In genomic region chr2:163203635-163204547, GRCm38 (mm10) we compare ENCODE assay signal across 8 mouse cellular contexts. TPM values are rescaled to one million over a fixed set of nuclear protein-coding genes. Genes with fewer than 3 reads are reported as not detected.
DNase-seq lines count a peak whose midpoint lies in the region; ATAC-seq and TF ChIP-seq lines count a peak whose summit lies in the region.

No protein-coding gene starts in this region.

- no peak for TF ChIP-seq POLR2A in ES-Bruce4 (IDR thresholded peaks at IDR 0.05; ENCODE audit: insufficient read depth, low read length)

- H3K4me3 ChIP-seq in gastrocnemius, adult 2 months = peak overlapping the region; percentile 72
- peak overlapping the region; percentile 53 for H3K4me3 ChIP-seq in ES-Bruce4 (ENCODE audit: low read depth, low read length)
- peak overlapping the region; percentile 50 for H3K4me3 ChIP-seq in embryonic facial prominence, embryonic 13.5 days
- H3K4me3 ChIP-seq in hindbrain, embryonic 13.5 days = peak overlapping the region; percentile 57

- peaks cover 13% of the 10 kb centered on the region for H3K27me3 ChIP-seq in ES-Bruce4 (ENCODE audit: control insufficient read depth, insufficient read depth, low read length, poor library complexity, severe bottlenecking)
- peaks cover 68% of the 10 kb centered on the region for H3K27me3 ChIP-seq in embryonic facial prominence, embryonic 13.5 days
- H3K27me3 ChIP-seq in hindbrain, embryonic 13.5 days = peaks cover 56% of the 10 kb centered on the region

- no peak for TF ChIP-seq CTCF in gastrocnemius, adult 2 months (IDR thresholded peaks at IDR 0.05)
- no peak for TF ChIP-seq CTCF in ES-Bruce4 (IDR thresholded peaks at IDR 0.05; ENCODE audit: low read depth, low read length)

- intact Hi-C loops in gastrocnemius, adult 2 months (cut with DNase I) = loop anchor here (10.0 kb wide), 1 partner anchor 111 kb away; no protein-coding TSS in a partner anchor

- peak overlapping the region; percentile 25; the same call in 1 of the 2 replicates for H3K9ac ChIP-seq in ES-Bruce4 (ENCODE audit: low read depth, poor library complexity, severe bottlenecking)
- H3K9ac ChIP-seq in embryonic facial prominence, embryonic 13.5 days = peak overlapping the region; percentile 66
- H3K9ac ChIP-seq in hindbrain, embryonic 13.5 days = peak overlapping the region; percentile 76

- H3K36me3 ChIP-seq in ES-Bruce4 (ENCODE audit: control insufficient read depth, insufficient read depth, low read length, poor library complexity, severe bottlenecking) = no peaks in the 10 kb centered on the region
- no peaks in the 10 kb centered on the region for H3K36me3 ChIP-seq in embryonic facial prominence, embryonic 13.5 days
- no peaks in the 10 kb centered on the region for H3K36me3 ChIP-seq in hindbrain, embryonic 13.5 days

- peak overlapping the region; percentile 86 for H3K4me2 ChIP-seq in embryonic facial prominence, embryonic 13.5 days
- peak overlapping the region; percentile 70 for H3K4me2 ChIP-seq in hindbrain, embryonic 13.5 days

- H3K9me3 ChIP-seq in ES-Bruce4 (replicated peaks; ENCODE audit: control insufficient read depth, insufficient read depth, low read length, poor library complexity, severe bottlenecking) = no peaks in the 10 kb centered on the region
- H3K9me3 ChIP-seq in embryonic facial prominence, embryonic 13.5 days = no peaks in the 10 kb centered on the region
- 0 out of 2 replicates have a peak, but pooled peaks cover 10% of the 10 kb centered on the region for H3K9me3 ChIP-seq in hindbrain, embryonic 13.5 days

- H3K27ac ChIP-seq in gastrocnemius, adult 2 months = no peak overlapping the region
- H3K27ac ChIP-seq in ES-Bruce4 (ENCODE audit: insufficient read depth, low read length) = no peak overlapping the region
- H3K27ac ChIP-seq in embryonic facial prominence, embryonic 13.5 days = no peak overlapping the region
- peak overlapping the region; percentile 76 for H3K27ac ChIP-seq in hindbrain, embryonic 13.5 days

- WGBS in embryonic facial prominence, embryonic 13.5 days = 2% methylated on average over 75 of the region's 75 CpGs
- WGBS in hindbrain, embryonic 13.5 days = 1% methylated on average over 75 of the region's 75 CpGs

- peak; percentile 8 for ATAC-seq in embryonic facial prominence, embryonic 13.5 days (ENCODE audit: insufficient number of reproducible peaks, insufficient read depth, low FRiP score, low TSS enrichment, low read depth)
- ATAC-seq in hindbrain, embryonic 13.5 days (ENCODE audit: low FRiP score) = peak; percentile 26; the same call in 1 of the 2 replicates

- no peak for TF ChIP-seq EP300 in ES-Bruce4 (IDR thresholded peaks at IDR 0.05; ENCODE audit: insufficient read depth, low read depth, low read length)

- peaks cover 5% of the 10 kb centered on the region for H3K4me1 ChIP-seq in ES-Bruce4 (ENCODE audit: control insufficient read depth, insufficient read depth, low read length)
- peaks cover 16% of the 10 kb centered on the region for H3K4me1 ChIP-seq in embryonic facial prominence, embryonic 13.5 days
- H3K4me1 ChIP-seq in hindbrain, embryonic 13.5 days (replicated peaks) = peaks cover 43% of the 10 kb centered on the region

- no peak for DNase-seq in gastrocnemius, adult 2 months
- DNase-seq in gastrocnemius, adult 18-20 months (ENCODE audit: low spot score) = no peak
- peak; percentile 20 for DNase-seq in lung, postnatal 14 days
- DNase-seq in thymus, postnatal 14 days = peak; percentile 18
- no peak for DNase-seq in frontal cortex, postnatal 14 days (ENCODE audit: low spot score in 2 of 2)

RNA-seq across cellular contexts. Expression of gene Tox2, which starts 1.0 kb away (rescaled TPM):
- total RNA-seq in gastrocnemius, adult 2 months (2021) = under 1 TPM; 0.28 to 0.31 TPM
- under 1 TPM; 0.09 to 0.26 TPM for total RNA-seq in gastrocnemius, adult 18-20 months (2021)
- 0.28 and 0.56 TPM in 2 replicates for polyA plus RNA-seq in ES-Bruce4 (2011; ENCODE audit: insufficient read depth, insufficient read length, low read depth, missing spikeins)
- 2.3 and 3.0 TPM in 2 replicates for polyA plus RNA-seq in embryonic facial prominence, embryonic 13.5 days (2015; fragmentation: Nextera tagmentation; extraction: Ambion mirVana)
- polyA plus RNA-seq in hindbrain, embryonic 13.5 days (2015; fragmentation: Nextera tagmentation; extraction: Ambion mirVana) = 20.6 and 23.5 TPM in 2 replicates

Comparison
In these comparisons a context has a peak if more than half of its experiments do, and no peak if none do; other contexts are left out.
1. DNase-seq: peak in lung, postnatal 14 days (single experiment) and thymus, postnatal 14 days (single experiment); none in gastrocnemius, adult 2 months (single experiment), gastrocnemius, adult 18-20 months (single experiment) and frontal cortex, postnatal 14 days (0 of 2).
2. H3K9ac ChIP-seq: peak in every context shown above with its lines; median percentile 76 in hindbrain, embryonic 13.5 days; 66 in embryonic facial prominence, embryonic 13.5 days; 25 in ES-Bruce4.
3. Peak in every context shown above with its lines, with median percentiles within 50 percentile points of each other: H3K4me3 ChIP-seq.